Mouse (Mus musculus): ENCODE data around the gene Krt36.

Gene Krt36

DNA sequence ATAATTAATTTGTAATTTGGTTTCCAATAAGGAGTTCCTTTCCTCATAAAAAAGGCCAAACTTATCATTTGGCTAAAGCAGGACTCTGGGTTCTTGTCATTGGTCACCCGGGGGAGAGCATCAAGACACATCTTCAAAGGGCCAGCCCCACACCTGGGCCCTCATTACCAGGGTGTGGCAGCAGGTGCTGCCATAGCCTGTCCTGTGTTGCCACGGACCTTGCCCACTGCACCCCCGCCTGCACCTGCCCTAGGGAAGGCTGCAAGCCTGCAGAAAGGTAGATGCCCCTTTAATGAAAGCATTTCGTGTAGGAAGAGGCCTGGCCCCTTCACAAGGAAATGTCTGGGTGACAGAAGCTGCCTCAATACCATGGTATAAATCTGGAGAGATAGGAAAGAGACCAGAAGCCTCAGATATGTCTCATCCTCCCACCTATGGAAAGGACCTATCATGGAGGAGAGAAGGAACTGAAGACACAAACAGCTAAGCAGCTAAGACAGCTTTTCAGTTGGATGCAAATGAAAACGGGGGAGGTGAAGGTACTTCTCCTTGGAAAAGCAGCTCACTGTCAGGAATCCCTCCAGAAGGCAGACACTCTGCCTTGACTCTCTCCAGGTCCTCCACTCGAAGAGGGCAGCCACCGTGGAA is 16.9 kb downstream of the Krt36 start:
- DNase-seq (ENCODE audit: low spot score), result no peak

DNA sequence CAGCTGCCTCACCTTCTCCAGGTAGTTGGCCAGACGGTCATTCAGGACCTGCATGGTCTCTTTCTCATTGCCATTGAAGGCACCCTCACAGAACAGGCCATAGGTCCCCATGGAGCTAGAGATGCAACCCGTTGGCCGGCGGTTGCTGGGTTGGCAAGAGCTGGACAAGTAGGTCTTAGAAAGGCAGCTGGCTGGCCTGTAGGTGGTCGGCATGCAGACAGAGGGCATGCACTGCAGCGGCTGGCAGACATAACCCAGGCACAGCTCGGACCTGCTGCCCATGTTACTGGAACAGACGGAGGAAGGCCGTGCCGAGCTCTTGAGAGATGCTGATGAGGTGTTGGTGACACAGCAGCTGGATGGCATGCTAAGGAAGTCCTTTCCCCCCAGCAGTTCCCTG is 17.6 kb downstream of the Krt36 start, which contains the start of gene Krt32:
TSS of gene Krt32 (minus strand) at position 366 of the 400 bp plus-strand sequence.
- no peak for DNase-seq (ENCODE audit: low spot score)

DNA sequence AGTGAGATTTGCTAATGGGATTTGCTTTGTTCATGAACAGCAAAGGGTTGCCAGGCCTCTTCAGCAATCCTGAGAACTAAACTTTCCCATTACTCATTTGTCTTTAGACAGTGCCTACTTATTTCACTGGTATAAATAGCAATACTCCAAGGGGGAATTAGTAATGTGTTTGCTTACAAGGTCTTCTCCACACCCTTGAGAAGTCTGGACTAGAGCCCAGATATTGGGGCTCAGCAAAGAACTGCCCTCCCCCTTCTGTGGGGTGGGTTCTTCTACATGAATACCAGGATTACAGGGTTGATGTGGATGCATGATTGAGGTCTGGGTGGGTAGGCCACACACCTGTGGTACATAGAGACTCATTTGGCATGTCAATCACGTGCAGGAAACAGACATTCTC is 31.6 kb downstream of the Krt36 start:
- no peak for DNase-seq (ENCODE audit: low spot score)

DNA sequence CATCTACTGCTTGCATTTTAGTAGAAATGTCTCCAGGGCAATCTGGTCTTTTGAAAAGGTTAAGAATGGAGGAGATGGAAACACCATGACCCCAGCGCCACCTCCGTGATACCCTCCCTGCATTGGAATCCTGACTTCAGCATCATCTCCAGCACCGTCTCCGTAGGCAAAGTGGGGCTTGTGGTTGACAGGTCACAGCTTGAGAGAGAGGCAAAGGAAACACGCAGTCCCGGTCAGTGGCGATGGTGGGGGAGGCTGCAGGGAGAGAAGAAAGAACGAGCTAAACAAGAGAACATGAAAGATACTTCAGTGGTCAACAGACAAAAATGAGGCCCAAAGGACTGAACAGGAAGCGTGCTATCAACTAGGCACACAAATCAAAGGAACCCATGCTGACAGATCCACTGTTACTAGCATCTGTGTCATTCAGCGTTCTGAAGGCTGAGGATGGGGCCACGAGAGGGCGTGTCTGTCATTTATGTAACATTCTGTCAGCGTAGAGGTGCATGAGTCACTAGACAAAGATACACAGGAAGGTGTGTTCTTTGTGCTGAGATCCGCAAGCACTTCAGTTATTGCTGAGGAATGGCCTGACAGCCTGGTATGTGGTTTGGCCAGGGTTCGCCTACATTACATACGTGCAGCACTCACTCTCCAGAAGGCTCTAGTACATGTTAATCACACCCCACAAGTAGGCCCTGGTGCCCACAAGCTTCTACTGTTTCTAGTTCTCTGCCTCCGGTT is 38.0 kb downstream of the Krt36 start:
- no peak for DNase-seq (ENCODE audit: low spot score)

DNA sequence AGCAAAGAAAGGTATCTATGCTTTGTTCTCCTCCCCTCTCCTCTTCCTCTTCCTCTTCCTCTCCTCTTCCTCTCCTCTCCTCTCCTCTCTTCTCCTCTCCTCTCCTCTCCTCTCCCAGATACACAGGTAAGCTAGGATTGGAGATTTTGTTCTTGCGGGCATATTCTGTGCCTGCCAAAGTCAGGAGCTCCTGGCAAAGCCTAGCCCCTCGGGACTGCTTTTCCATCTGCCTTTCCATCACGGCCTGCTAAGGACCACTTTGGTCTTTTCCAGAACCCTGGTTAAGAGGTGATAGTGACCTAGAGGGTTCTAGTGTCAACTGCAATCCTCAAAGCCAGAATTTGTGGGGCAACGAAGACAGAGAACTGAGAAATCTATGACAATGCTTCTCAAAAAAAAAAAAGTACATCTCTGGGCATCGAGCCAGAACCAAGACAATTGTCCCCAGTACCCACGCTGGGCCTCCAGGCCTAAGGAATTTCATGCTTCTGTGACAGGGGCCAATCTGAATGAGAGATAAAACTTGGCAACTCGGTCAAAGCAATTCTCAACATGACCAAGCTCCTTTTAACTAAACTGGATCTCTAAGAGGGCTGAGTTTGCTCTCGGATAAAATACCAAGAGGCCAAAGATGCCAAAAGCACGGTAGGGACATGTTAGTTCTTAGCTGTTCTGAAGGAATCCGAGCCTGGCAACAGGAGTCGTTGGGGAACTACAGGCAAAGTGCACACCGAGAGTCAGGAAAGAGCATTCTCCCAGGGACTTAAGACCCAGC is 39.0 kb downstream of the Krt36 start:
- no peak for DNase-seq (ENCODE audit: low spot score)

DNA sequence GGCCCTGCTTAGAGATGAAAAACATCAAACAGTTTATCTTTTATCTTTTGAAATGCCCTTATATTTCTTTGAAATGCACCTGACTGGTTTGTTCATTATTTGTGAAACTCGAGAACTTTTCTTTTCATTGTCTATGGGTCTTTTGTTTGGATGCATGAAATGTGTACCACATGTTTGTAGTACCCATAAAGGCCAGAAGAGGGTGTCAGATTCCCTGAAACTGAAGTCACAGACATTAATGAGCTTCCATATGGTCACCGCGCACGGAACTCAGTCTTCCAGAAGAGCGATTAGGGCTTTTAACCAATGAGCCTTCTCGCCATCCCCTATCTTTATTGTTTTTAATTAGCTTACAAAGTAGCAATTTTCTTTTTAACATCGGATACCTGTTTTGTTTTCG is 46.6 kb downstream of the Krt36 start:
- no peak for DNase-seq (ENCODE audit: low spot score)

DNA sequence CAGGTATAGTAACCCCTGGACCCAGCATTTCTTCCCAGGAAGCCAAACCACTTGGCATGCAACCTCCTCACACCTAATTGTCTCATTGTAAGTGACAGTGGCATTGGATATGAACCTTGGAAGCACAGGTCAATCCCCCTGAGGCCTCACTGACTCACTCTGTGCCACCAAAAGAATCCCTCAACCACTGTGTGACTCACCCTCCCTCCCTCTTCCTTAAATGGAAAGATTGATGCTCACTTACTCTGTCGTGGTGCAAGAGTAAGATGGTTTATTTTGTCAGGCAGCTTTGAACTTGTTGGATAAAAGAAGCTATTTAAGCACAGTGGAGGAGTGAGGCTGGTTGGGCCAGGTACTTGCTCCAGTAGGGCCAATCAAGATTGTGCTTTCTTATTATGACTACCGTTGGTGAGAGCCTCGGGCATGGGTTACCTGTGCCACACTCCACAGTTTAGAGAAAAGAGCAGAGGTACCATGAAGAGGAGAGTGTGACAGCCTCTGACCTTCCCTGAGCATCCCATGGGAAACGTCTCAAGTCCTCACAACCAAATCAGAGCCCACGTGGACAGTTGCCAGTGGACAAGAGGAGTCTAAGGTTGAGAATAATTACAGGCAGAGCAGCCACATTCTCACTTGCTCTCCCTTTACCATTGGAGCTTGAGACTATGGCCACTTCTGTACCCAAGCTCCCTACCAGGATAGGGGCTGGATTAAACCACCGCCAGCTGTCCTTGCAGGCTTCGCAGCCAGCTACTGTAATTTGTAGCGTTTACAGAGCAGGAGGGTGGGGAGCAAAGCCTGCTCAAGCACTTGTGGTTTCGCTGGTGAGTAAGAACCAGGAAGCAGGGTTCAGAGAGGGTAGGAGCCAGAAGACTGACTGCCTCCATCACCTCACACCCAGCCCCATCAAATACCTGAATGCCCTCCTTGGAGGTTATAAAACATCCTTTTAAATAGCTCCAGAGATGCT is 49.5 kb downstream of the Krt36 start:
- DNase-seq (ENCODE audit: low spot score), result no peak
